Mouse (Mus musculus) yolk sac, embryonic 10.5 days (tissue): ENCODE measurements at regions not wholly inside any gene's neighbourhood (a gene's known extent, or its start where the extent isn't known, plus 50 kb on each side); places are given as distances from the start of the nearest gene placed in this dataset.

Experiments used
- DNase-seq: peaks from one replicate; pipeline ENCODE4 v3.0.0-alpha.2; 2017; ENCODE audit warnings: low spot score

DNA sequence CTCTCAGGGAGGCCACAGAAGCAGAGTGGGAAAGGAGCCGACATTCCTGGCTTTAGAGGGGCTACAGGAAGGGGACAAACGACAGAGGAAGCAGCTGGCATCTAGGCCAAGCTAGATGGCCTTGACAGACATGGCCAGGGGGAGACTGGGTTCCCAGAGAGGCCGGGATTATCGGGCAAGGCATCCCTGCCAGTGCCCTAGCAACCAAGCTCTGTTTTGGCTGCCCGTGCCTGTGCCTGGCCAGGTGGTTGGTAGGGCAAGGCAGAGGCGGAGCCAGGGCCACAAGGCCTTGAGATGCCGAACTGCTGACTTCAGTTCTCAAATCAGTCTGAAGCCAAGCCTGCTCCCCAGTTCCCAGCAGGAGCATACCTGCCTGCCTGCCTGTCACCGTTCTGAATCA is 142.7 kb downstream of the Vegfa start:
- no peak for DNase-seq

DNA sequence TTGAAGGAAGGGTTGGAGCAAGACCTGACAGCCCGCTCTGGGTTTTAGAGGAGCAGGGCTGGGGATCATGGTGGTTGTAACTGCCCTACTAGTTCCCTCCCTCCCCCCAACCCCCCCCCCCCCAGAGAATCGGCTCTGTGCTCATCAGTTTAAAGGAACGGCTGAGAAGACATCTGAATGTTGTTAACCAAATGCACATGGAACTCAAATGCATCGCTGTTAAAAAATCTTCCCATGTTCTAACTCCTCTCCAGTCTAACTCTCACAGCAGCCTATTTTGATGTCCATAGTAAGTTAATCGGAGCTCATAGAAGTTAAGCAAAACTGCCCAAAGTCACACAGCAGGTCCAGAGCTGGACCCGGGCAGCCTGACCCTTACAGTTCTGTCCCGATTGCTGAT is 143.1 kb downstream of the Vegfa start:
- DNase-seq = no peak

DNA sequence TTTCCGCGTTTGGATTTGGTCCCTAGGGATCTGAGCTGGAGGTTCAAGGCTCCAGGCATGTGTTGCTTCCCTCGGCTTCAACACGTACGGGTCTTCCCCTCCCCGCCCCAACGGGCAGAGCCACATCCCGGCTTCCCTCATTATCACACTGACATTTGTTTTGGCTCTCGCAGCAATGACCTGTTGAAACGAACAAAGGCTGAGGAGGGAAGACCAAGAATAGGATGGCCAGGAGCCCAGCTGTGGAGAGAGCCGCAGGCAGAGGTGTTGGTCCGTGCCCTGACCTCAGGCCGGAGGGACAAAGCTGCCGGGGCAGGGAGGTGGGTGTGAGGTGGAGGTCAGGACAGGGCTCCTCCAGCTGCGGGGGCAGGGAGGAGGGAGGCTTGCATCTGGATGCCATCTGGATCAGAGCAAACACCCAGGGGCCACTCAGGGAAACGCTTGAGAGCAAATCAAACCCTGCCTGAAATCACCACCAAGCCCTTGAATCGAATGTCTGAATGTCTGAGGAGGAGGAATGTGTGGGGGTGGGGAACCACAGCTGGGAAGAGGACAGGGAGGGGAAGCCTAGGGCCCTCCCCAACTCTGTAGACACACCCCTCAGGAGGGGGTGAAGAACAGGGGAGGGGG is 145.6 kb downstream of the Vegfa start:
- DNase-seq = peak; percentile 60

DNA sequence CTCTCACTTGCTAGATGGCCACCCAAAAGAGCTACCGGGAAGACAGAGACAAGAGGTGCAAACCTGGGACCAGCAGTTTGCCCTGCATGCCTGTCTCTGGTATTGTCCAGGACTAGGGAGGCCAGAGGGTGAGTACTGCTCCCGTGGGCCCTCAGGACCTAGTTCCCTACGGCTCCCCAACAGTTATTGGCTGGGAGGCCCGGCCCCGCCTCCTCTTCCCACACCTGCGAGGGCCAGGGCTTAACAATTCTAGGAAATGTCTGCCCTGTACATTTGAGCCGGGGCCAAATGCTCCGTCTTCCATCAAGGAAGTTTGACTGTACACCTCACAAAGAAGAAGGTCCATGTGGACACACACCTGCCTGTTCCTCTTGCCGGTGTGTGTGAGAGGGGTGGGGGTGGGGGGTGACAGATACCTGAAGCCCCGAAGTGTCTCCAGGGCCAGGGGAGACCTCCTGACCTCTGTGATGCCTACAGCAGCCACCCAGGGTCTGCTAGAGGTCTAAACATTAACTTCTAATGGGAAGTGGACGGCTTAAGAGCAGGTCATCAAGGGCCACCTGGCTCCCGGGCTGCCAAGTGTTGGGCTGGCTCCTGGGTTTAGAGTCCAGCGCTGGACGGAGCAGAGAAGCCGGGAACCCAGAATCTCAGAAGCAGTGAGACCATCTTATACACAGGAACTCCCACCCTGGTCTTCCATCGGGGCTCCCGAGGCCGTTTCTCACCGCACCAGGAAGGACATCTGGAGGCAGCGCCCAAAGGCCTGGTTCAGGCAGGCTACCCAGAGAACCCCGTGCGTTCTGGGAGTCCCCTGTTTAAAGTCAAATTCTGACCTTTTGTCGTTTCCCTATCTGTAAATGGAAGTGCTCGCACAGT is 146.5 kb downstream of the Vegfa start:
- peak; percentile 81 for DNase-seq

DNA sequence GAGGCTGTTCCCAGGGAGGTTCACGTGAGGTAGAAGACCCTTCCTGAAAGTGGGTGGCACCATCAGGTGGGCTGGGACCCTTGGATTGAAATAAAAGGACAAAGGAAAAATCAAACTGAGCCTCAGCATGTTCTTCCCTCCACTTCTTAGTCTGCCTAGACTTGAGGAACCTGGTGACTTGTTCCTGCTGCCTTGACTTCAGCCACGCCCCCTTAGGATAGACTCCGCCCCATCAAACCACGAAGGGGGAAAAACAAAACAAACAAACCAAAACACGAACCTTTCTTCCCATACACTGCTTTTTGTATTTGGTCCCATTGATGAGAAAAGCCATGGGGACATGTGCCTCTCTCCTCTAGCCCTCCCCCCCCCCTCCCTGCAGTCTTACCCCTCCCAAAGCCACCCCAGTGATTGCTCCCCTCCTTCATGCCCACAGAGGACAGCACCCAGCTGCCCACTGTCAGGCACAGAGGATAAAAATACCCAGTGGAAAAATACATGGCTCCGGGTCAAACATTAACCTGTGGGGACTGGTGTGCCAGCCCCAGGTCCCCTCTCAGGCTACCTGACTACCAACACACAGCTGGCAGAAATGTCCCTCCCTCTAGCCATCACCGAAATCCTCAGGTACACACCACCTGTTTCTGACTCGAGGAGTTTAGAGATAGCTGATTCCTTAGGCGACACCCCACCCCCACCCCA is 148.0 kb downstream of the Vegfa start:
- DNase-seq = no peak

DNA sequence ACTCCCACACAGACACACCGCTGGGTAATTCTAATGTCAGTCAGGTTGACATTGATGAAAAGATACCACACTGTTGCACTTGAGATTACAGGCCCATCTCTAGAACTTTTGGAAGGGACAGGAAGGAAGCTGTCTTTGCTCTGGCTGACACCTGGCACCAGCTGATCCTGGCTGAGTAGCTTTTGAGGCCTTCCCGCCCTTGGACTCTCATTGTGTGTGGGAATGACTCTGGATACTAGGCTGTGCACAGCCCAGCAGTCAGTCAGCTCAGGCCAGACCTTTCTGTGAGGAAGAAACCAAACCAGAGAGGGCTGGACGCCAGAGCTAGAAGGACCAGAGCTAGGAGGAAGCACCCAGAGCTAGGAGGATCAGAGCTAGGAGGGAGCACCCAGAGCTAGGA is 149.0 kb upstream of the 1600014C23Rik start:
- no peak for DNase-seq

DNA sequence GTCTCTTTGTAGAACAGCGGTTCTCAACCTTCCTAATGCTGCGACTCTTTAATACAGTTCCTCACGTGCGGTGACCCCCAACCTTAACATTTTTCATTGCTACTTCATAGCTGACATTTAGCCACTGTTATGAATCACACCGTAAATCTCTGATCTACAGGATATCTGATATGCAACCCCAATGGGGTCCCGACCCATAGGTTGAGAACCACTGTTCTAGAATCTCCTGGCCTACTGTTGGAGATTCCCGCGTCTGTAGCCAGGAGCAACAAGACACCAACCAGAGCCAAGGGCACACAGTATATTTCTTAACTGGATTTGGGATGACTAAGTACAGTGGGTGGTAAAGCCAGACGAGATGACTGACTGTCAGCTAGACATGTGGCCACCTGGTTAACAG is 147.6 kb upstream of the 1600014C23Rik start:
- no peak for DNase-seq

DNA sequence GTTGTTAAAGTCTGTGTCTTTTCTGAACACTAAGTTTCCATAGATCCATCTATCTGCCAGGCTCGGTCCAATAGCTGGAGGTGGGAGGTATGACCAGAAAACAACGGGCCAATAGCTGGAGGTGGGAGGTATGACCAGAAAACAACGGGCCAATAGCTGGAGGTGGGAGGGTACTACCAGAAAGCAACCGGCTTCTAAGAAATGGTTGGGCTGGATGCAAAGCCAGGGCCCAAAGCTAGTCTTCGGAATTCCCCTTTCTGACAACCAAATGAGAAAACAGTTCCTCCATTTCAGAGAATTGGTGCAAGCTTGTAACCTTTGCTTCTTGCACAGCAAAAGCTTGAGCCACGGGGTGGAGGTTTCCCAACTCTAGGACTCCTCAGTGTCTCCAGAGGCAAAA is 147.1 kb upstream of the 1600014C23Rik start:
- no peak for DNase-seq

DNA sequence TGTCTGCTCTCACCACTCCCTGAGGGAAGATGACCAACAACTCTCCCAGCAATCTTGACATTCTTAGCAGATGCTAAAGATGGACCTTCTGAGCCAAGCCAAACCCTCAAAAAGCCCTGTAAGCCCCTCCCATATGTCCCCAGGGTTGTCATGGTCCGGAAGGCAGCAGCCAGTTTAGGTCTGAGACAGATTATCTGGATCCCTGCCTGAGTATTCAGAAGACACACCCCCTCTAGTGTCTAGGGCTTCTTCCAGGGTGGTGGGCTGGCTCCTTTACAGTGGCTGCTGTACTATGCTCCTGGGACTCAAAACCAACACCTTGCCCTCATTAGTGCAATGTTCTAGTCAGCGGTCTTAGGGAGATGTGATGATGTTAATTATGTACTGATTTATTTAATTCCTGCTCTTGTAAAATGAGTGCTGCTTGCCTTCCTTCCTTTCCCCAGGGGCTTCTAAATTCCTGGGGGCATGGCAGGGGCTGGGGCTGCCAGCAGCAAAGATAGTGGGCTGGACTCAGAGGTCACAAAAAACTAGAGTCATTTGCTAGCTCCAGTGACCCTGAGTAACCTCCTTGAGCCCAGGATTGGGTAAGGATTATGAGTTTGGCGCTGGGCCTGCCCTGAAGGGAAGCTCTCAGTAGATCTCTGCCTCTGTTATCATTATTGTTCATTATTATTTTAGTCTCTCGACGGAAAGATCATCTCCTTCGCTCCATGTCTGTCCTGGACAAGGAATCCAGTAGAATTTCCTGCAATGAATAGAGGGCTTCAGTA is 146.0 kb upstream of the 1600014C23Rik start:
- no peak for DNase-seq

DNA sequence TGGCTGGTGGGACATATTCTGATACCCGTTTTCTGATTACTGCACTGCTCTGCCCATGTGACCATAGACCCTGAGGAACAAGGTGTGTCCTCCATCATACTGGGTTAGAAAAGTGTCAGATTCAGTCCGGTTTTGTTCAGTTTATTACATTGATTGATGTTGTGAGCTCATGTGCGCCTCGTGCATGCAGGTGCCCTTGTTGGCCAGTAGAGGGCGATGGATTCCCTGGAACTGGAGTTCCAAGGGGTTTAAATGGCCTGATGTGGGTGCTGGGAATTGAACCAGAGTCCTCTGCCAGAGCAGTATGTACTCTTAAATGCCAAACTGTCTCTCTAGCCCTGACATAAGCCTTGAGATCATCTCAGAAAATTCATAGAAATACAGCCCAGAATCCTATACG is 144.8 kb upstream of the 1600014C23Rik start:
- no peak for DNase-seq

DNA sequence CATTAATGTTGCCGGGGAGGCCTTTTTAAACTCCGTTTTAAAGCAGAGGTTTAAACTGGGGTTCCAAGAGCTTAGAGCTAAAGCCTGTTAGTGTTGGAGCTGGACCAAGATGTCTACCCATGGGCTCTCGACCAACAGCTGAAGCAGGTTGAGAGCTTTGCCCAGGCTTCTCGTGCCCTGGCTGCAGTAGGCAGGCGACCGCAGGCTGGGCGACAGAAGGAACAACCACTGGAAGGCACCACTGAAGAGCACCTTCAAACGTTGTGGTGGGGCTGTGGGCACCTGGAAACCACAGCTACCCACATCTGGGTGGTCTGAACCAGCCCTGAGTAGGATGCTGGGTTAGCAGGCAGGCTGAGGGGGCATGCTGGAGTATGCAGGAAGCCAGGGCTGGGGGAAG is 141.7 kb upstream of the 1600014C23Rik start:
- DNase-seq = no peak

DNA sequence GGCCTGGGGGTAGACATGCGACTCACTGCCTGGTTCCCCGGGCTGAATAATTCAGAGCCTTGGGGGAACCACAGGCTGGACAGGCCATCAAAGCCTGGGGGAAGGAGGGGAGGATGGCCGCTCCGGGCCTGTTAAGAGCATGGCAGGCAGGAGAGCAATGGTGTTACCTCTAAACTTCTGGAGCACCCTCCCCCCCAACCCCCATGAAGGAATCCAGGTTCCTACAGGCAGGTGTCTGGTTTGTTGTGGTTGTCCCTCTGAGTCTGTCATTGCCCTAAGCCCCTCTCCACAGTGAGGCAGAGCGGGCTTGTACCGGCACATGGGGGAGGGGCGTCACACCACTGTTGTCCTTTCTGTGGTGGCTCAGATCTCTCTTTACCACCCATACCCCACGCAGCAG is 140.4 kb upstream of the 1600014C23Rik start:
- DNase-seq = no peak

DNA sequence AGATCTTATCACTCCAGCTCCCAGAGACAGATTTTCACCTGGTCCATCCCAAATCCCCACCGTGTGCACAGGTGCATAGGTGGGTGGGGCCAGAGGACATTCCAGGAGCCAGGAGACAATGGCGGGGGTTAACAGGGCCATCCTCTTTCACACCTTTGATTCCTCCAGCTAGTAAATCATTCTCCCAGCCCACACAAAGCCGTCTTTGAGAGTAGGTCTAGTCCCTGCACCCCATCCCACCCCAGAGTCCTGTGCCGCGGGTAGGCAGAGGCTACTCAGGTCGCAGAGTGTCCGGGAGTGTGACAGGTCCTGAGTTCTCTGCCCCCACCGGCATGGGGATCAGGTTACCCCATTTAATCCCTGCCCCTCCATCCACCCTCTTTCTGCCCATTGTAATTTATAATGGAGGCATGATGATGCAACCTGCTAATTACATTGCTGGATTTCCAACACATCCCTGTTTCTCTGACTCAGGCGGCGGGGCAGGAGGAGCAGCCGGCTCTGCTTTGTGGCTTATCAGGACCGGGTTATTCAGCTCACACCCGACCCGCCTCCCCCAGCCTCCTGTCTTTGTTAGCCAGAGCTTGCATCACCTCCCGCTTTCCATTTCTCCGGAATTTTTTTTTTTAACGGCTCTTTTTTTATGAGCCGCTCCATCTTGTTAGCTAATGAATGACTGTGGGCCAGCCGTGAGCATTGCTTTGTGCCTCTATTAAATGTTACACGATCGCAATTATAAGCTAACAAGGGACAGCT is 139.7 kb upstream of the 1600014C23Rik start:
- peak; percentile 69 for DNase-seq

DNA sequence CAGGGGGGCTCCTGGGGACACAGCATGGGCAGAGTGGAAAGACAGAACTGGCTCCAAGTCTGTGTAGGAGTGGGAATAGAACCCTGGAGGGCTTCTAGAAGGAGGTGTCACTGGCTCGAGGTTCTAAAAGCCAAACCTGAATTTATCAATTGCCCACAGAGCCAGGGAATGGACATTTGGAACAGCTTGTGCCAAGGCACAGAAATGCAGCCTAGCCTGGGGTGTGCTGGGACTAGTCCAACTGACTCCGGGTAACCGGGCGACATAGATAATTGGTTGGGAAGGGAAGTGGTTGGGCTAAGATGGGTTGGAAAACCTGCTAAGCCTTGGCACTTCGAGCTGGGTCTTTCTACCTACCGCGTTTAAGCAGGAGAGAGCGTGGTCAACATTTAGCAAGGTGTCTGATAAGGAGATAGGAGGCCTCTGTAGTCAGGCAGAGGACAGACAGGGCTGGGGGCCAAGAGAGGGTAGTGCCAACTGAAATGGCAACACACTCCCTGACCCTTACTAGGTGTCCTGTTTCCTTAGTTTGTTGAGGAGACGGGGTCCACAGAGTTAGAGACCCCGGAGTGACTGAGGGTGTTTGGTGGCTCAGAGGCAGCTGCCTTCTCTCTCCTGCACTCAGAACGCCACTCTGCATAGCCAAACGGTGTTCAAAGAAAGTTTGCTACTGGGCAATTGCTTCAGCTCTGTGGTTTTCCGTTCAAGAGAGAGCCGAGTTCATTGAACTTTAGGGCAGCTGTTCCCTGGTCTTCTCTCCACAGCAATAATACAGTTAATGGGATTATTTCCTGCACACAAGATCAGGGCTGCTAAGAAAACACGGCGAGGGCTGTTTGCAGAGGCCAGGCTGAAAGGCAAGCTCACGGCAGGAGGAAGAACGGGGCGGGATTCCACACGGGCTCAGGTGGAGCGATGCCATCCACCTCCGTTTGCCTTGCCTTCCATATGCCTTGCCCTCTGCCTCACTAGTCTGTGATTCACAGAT is 138.3 kb upstream of the 1600014C23Rik start:
- no peak for DNase-seq

DNA sequence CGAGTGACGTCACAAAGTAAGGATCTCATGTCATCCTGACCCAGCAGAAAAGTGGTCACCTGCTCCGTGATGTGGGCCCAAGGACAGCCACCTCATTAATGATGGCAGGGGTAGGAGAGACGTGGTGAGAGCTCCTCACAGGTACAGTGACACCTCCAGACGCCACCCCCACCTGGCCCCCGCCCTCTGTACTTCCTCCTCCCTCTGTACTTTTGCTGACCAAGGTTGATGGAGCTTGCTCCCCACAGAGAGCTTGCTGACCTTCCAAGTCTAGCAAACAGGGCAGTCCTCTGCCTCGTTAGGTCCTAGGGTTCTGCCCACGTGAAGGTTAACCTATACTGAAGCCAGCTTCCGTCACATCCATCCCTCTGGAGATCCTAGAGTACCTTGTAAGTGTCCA is 137.4 kb upstream of the 1600014C23Rik start:
- no peak for DNase-seq

DNA sequence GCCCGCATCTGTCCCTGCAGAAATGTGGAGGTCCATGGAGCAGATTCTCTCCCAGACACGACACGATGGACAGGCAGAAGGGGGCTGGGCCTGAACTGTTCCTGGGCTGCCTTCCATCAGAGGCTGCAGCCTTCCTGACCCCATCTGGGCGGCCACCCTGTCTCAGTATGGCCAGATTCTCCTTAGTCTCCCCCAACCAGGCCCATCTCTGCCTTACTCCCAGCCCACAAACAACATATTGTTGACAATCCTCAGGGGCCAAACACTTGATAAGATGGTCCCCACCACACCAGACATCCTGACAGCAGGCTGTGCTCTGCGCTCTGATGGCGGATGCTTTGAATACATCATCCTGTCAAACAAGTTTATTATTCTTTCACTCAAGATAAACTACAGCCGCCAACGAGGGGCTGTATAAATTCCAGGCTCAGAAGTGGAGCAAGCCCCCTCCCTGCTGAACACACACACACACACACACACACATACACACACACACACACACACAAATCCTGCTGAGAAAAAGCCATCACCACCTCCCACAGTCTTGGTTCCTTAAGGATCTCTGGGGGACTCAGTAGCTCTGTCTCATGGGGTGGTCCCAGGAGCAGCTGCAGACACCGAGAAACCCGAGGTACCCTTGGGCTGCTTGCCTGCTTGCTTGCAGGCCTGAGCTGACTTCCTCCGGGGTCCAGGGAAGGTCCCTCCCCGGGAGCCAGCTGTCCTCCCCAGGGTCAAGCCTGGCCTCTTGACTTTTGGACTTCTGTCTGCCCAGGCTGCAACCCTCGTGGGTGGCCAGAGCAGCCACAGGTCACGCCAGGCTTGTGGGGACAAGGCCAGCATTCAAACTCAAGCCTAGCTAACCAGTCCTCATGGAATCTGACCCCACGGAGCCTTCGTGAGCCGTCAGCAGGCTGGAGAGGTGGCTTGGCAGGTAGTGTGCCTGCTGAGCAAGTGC is 135.6 kb upstream of the 1600014C23Rik start:
- peak; percentile 50 for DNase-seq

DNA sequence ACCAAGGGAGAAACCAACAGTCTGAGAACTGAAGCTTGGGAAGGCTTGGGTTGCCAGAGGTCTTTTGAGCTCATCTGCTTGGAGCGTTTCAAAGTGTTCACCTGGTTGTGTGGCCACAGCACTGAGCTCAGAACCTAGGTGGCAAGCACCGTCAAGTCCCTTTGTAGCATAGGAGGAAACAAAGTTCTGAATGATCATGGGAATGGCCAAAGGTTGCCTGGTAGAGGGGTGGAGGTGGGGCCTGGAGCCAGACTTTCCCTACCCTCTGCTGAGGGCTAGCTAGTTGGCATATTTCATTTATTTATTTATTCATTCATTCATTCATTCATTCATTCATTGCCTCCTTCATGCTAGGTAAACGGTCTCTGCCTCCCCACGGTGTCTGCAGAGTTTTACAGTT is 134.9 kb upstream of the 1600014C23Rik start:
- DNase-seq = no peak

DNA sequence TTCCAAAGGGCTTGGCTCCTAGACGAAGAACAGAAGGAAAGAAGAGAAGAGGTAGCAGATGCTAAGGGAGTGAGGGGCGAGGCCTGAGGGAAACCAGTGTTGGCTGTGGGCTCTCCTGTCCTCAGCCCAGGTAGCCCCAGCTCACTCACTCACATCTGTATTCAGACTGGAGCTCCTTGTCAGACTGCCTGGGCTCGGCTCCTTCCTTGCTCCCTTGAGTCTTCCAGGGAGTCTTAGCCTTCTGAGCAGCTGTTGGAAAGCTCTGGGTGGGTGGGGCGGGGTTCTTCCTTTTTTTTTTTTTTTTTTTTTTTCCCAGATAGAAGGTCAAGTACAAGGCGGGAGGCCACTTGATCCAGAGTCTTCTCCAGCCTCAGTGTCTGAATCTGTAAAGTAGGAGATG is 134.1 kb upstream of the 1600014C23Rik start:
- no peak for DNase-seq
